Mouse (Mus musculus): ENCODE results near the gene Igfbp2. TPM values are rescaled to one million over a fixed set of nuclear protein-coding genes. Genes with fewer than 3 reads are reported as not detected.

Igfbp2 gene
- polyA plus RNA-seq, 1 experiment from 2014 or later: not detected

GRCm38 (mm10) chr1:72856209-72856909, 32.1 kb downstream of the Igfbp2 start:
- H3K27ac ChIP-seq: no peak overlapping the region
- H3K79me2 ChIP-seq (ENCODE audit: inconsistent target): no peaks in the 10 kb centered on the region
- 84% methylated on average over 19 of the region's 19 CpGs for WGBS (ENCODE audit: missing documents)
- H3K4me3 ChIP-seq (ENCODE audit: inconsistent target): no peak overlapping the region
- H3K36me3 ChIP-seq (ENCODE audit: inconsistent target): no peaks in the 10 kb centered on the region

- H3K79me2 ChIP-seq (ENCODE audit: inconsistent target): no peaks in the 10 kb centered on the region
- H3K4me3 ChIP-seq (ENCODE audit: inconsistent target): no peak overlapping the region
- no peak overlapping the region for H3K27ac ChIP-seq
- no peaks in the 10 kb centered on the region for H3K36me3 ChIP-seq (ENCODE audit: inconsistent target)
- WGBS (ENCODE audit: missing documents): 77% methylated on average over 7 of the region's 7 CpGs
Observed at GRCm38 (mm10) chr1:72857142-72857541, 32.8 kb downstream of the Igfbp2 start.

GRCm38 (mm10) chr1:72857631-72858030, 33.3 kb downstream of the Igfbp2 start:
- no peaks in the 10 kb centered on the region for H3K79me2 ChIP-seq (ENCODE audit: inconsistent target)
- H3K36me3 ChIP-seq (ENCODE audit: inconsistent target): no peaks in the 10 kb centered on the region
- H3K27ac ChIP-seq: no peak overlapping the region
- no peak overlapping the region for H3K4me3 ChIP-seq (ENCODE audit: inconsistent target)
- WGBS (ENCODE audit: missing documents): 72% methylated on average over 5 of the region's 5 CpGs

GRCm38 (mm10) chr1:72858286-72858685, 34.0 kb downstream of the Igfbp2 start:
- no peak overlapping the region for H3K27ac ChIP-seq
- 80% methylated on average over 9 of the region's 9 CpGs for WGBS (ENCODE audit: missing documents)

GRCm38 (mm10) chr1:72858874-72859273, 34.6 kb downstream of the Igfbp2 start:
- H3K79me2 ChIP-seq (ENCODE audit: inconsistent target): no peaks in the 10 kb centered on the region
- H3K36me3 ChIP-seq (ENCODE audit: inconsistent target): no peaks in the 10 kb centered on the region
- H3K4me3 ChIP-seq (ENCODE audit: inconsistent target): no peak overlapping the region
- no peak overlapping the region for H3K27ac ChIP-seq
- WGBS (ENCODE audit: missing documents): 82% methylated on average over 5 of the region's 5 CpGs

More at GRCm38 (mm10) chr1:72858286-72858685, 34.0 kb downstream of the Igfbp2 start:
- Histone ChIP-seq H3K79me2 (ENCODE audit: inconsistent target) (no peaks in the 10 kb centered on the region), H3K36me3 (ENCODE audit: inconsistent target) (no peaks in the 10 kb centered on the region), H3K4me3 (ENCODE audit: inconsistent target) (no peak overlapping the region)

GRCm38 (mm10) chr1:72859963-72860362, 35.7 kb downstream of the Igfbp2 start:
- 94% methylated on average over 9 of the region's 9 CpGs for WGBS (ENCODE audit: missing documents)
- no peaks in the 10 kb centered on the region for H3K36me3 ChIP-seq (ENCODE audit: inconsistent target)
- no peak overlapping the region for H3K27ac ChIP-seq
- H3K79me2 ChIP-seq (ENCODE audit: inconsistent target): no peaks in the 10 kb centered on the region
- no peak overlapping the region for H3K4me3 ChIP-seq (ENCODE audit: inconsistent target)

GRCm38 (mm10) chr1:72860502-72860901, 36.2 kb downstream of the Igfbp2 start:
- WGBS (ENCODE audit: missing documents): 83% methylated on average over 2 of the region's 2 CpGs
- Histone ChIP-seq H3K4me3 (ENCODE audit: inconsistent target) (no peak overlapping the region), H3K36me3 (ENCODE audit: inconsistent target) (no peaks in the 10 kb centered on the region), H3K79me2 (ENCODE audit: inconsistent target) (no peaks in the 10 kb centered on the region), H3K27ac (no peak overlapping the region)

GRCm38 (mm10) chr1:72861702-72862101, 37.4 kb downstream of the Igfbp2 start:
- WGBS (ENCODE audit: missing documents): 72% methylated on average over 2 of the region's 2 CpGs
- H3K27ac ChIP-seq: no peak overlapping the region
- no peaks in the 10 kb centered on the region for H3K79me2 ChIP-seq (ENCODE audit: inconsistent target)
- H3K4me3 ChIP-seq (ENCODE audit: inconsistent target): no peak overlapping the region
- no peaks in the 10 kb centered on the region for H3K36me3 ChIP-seq (ENCODE audit: inconsistent target)

GRCm38 (mm10) chr1:72862248-72862647, 37.9 kb downstream of the Igfbp2 start:
- Histone ChIP-seq H3K27ac (no peak overlapping the region), H3K4me3 (ENCODE audit: inconsistent target) (no peak overlapping the region), H3K36me3 (ENCODE audit: inconsistent target) (no peaks in the 10 kb centered on the region), H3K79me2 (ENCODE audit: inconsistent target) (no peaks in the 10 kb centered on the region)
- 98% methylated on average over 11 of the region's 21 CpGs for WGBS (ENCODE audit: missing documents)

GRCm38 (mm10) chr1:72863692-72864091, 39.4 kb downstream of the Igfbp2 start:
- no peak overlapping the region for H3K27ac ChIP-seq
- WGBS (ENCODE audit: missing documents): 86% methylated on average over 8 of the region's 8 CpGs
- no peaks in the 10 kb centered on the region for H3K79me2 ChIP-seq (ENCODE audit: inconsistent target)

GRCm38 (mm10) chr1:72864272-72864671, 40.0 kb downstream of the Igfbp2 start:
- WGBS (ENCODE audit: missing documents): 92% methylated on average over 3 of the region's 3 CpGs
- no peak overlapping the region for H3K4me3 ChIP-seq (ENCODE audit: inconsistent target)
- H3K79me2 ChIP-seq (ENCODE audit: inconsistent target): no peaks in the 10 kb centered on the region
- no peak overlapping the region for H3K27ac ChIP-seq
- no peaks in the 10 kb centered on the region for H3K36me3 ChIP-seq (ENCODE audit: inconsistent target)

More at GRCm38 (mm10) chr1:72863692-72864091, 39.4 kb downstream of the Igfbp2 start:
- no peaks in the 10 kb centered on the region for H3K36me3 ChIP-seq (ENCODE audit: inconsistent target)
- no peak overlapping the region for H3K4me3 ChIP-seq (ENCODE audit: inconsistent target)

- H3K36me3 ChIP-seq (ENCODE audit: inconsistent target): no peaks in the 10 kb centered on the region
- H3K4me3 ChIP-seq (ENCODE audit: inconsistent target): no peak overlapping the region
- 42% methylated on average over 6 of the region's 6 CpGs for WGBS (ENCODE audit: missing documents)
- no peaks in the 10 kb centered on the region for H3K79me2 ChIP-seq (ENCODE audit: inconsistent target)
- no peak overlapping the region for H3K27ac ChIP-seq
Observed at GRCm38 (mm10) chr1:72865900-72866299, 41.6 kb downstream of the Igfbp2 start.

GRCm38 (mm10) chr1:72866417-72866816, 42.1 kb downstream of the Igfbp2 start:
- Histone ChIP-seq H3K4me3 (ENCODE audit: inconsistent target) (no peak overlapping the region), H3K36me3 (ENCODE audit: inconsistent target) (no peaks in the 10 kb centered on the region), H3K79me2 (ENCODE audit: inconsistent target) (no peaks in the 10 kb centered on the region), H3K27ac (no peak overlapping the region)
- 88% methylated on average over 5 of the region's 5 CpGs for WGBS (ENCODE audit: missing documents)

GRCm38 (mm10) chr1:72867346-72867745, 43.0 kb downstream of the Igfbp2 start:
- no peak overlapping the region for H3K4me3 ChIP-seq (ENCODE audit: inconsistent target)
- H3K27ac ChIP-seq: no peak overlapping the region
- no peaks in the 10 kb centered on the region for H3K36me3 ChIP-seq (ENCODE audit: inconsistent target)
- H3K79me2 ChIP-seq (ENCODE audit: inconsistent target): no peaks in the 10 kb centered on the region
- 50% methylated on average over 1 of the region's 1 CpGs for WGBS (ENCODE audit: missing documents)

GRCm38 (mm10) chr1:72868429-72869215, 44.3 kb downstream of the Igfbp2 start:
- Histone ChIP-seq H3K27ac (no peak overlapping the region), H3K36me3 (ENCODE audit: inconsistent target) (no peaks in the 10 kb centered on the region), H3K79me2 (ENCODE audit: inconsistent target) (no peaks in the 10 kb centered on the region), H3K4me3 (ENCODE audit: inconsistent target) (no peak overlapping the region)
- WGBS (ENCODE audit: missing documents): 22% methylated on average over 10 of the region's 10 CpGs

Measured in macrophage (primary cell).